Mouse (Mus musculus) myocyte (in vitro differentiated cells): ENCODE measurements around the gene Txk.

Experiments used
- E2F4 ChIP-seq: IDR thresholded peaks from one replicate; pipeline ENCODE4 v1.6.1; 2011; ENCODE audit warnings: mild to moderate bottlenecking, control low read depth, moderate library complexity; ENCODE audit not compliant: insufficient read depth
- MAX ChIP-seq: IDR thresholded peaks from one replicate; pipeline ENCODE4 v1.6.1; 2011; ENCODE audit warnings: low read depth, mild to moderate bottlenecking, control low read depth
- MYOD1 ChIP-seq, 3 experiments: IDR thresholded peaks; one replicate each; pipeline ENCODE4 v1.6.1; 2011; ENCODE audit warnings: control low read depth in 2 of 3, low read depth in 2 of 3, mild to moderate bottlenecking in 2 of 3, moderate library complexity in 1 of 3; ENCODE audit not compliant: insufficient read length in 2 of 3, control insufficient read depth in 1 of 3
- MYOG ChIP-seq, 3 experiments: IDR thresholded peaks; one replicate each; pipeline ENCODE4 v1.6.1; 2011; ENCODE audit warnings: control low read depth in 2 of 3, low read depth in 2 of 3, mild to moderate bottlenecking in 2 of 3; ENCODE audit not compliant: insufficient read length in 2 of 3, control insufficient read depth in 1 of 3, insufficient read depth in 1 of 3
- POLR2A ChIP-seq: IDR thresholded peaks from one replicate; pipeline ENCODE4 v1.6.1; 2011; ENCODE audit warnings: low read depth, mild to moderate bottlenecking, control low read depth, moderate library complexity; ENCODE audit not compliant: insufficient read length
- POLR2AphosphoS2 ChIP-seq: IDR thresholded peaks from one replicate; pipeline ENCODE4 v1.6.1; 2011; ENCODE audit warnings: low read depth, control low read depth; ENCODE audit not compliant: insufficient read length
- TCF3 ChIP-seq: IDR thresholded peaks from one replicate; pipeline ENCODE4 v1.6.1; 2011; ENCODE audit warnings: low read depth, control low read depth; ENCODE audit not compliant: insufficient read length

DNA sequence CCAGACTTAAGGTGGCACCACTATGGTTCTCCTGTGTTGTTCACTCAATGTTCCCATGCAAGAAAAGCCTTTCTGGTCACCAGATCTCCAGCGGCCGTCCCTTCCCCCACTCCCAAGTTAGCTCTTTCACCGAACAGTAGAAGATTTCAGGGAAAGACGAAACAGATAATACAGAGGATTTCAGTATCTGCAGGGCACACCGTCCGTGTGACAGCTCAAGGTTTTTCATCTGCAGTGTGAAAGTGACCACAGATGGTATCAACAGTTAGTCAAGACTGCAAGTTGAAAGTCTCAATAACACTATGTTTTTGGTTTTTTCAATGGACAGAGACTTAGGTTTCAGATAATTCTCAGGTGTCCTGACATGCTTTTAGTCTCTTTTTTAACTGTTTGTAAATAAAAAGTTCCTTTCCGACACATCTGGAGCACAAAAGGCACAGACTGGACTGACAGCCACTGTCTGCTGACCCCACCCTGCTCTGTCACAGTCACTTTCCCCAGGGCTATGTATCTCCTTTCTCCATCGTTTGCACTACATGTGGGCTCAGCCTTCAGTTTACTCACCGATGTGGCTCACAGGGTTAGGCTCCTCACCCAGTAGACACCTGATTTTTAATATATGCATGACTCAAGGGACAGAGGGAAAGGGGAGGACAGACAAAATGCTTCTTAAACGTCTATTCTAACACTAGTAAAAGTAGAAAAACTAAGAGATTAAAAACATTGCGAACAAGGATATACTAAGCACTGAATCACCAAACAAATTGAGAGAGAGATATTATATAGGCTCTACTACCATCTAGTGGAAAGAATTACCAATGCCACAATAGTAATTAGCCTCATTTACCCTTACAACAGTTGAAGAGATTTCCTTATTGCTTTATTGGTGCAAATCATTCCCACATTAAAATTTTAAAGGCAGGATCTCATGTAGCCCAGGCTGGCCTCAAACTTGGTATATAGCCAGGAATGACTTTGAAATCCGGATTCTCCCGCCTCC, 6.6 kb upstream of the Txk start:
- TF ChIP-seq POLR2A: no peak
- TF ChIP-seq TCF3: no peak
- no peak for TF ChIP-seq MAX
- no peak for TF ChIP-seq MYOD1 (IDR thresholded peaks at IDR 0.05; ENCODE audit: control insufficient read depth in 1 of 3, insufficient read length in 2 of 3, low read depth in 2 of 3)
- no peak for TF ChIP-seq POLR2AphosphoS2
- TF ChIP-seq MYOG (IDR thresholded peaks at IDR 0.05; ENCODE audit: control insufficient read depth in 1 of 3, insufficient read depth in 1 of 3, insufficient read length in 2 of 3, low read depth in 2 of 3): no peak
- no peak for TF ChIP-seq E2F4
